22 mouse cellular contexts compared by ENCODE assay signal in the genomic region with DNA sequence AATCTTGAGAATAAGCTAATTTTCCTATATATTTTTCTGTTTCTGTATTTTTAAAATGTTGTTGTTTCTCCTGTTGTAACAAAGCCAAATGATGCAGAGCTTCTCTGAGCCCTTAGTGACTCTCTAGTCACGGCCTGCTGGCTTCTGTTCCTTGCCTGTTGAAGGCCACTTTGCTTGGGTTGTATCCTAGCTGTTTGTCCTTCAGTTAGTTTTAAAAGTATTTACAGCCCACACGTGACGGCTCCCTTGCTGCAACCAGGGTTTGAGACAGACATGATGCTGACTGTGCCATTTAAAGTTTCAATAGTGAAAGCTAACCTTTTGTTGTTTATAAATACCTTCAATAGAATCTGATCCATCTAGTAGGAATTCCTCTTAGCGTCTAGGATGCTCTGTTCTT.
A peak's percentile ranks its signal among the peaks of the same experiment; 100 is the strongest.
DNase-seq lines count a peak whose midpoint lies in the region; ATAC-seq lines count a peak whose summit lies in the region.
"Had no signal": no experiment of that assay in that cellular context is flagged by ENCODE, and none has a peak within 500 bp of the region (broad histone marks: within the 10 kb centered on the region; RNA-seq: fewer than 3 reads in every experiment).

No protein-coding gene starts in this region.

- H3K4me3 ChIP-seq in heart, embryonic 16.5 days (ENCODE audit: low read length): no peak overlapping the region
- H3K4me3 ChIP-seq: forebrain, embryonic 10.5 days; forebrain, embryonic 13.5 days; heart, embryonic 10.5 days; heart, embryonic 13.5 days; hindbrain, embryonic 12.5 days; hindbrain, embryonic 15.5 days had no signal

- no peak for DNase-seq in heart, adult 9 months (ENCODE audit: low spot score in 2 of 2)
- DNase-seq in adrenal gland, adult 8-10 months: peak; percentile 37
- DNase-seq in adrenal gland, postnatal 10 days: peak; percentile 29
- DNase-seq in adrenal gland, postnatal 36 days: peak; percentile 40 to 56
- DNase-seq in cerebellum, adult 8-10 months: no peak
- no peak for DNase-seq in cerebellum, adult 9-10 months
- no peak for DNase-seq in ovary, adult 18-20 months (ENCODE audit: low spot score)
- DNase-seq: cerebellum, adult 11 months; cerebellum, adult 2 months; cerebellum, postnatal 14 days; gastrocnemius, postnatal 14 days; heart, adult 18-20 months had no signal

- 0 out of 2 replicates have a peak overlapping the region, but pooled peaks have one; percentile 45 for H3K27ac ChIP-seq in heart, embryonic 16.5 days (ENCODE audit: low read length)
- H3K27ac ChIP-seq: forebrain, embryonic 10.5 days; forebrain, embryonic 13.5 days; heart, embryonic 10.5 days; heart, embryonic 13.5 days; hindbrain, embryonic 12.5 days; hindbrain, embryonic 15.5 days had no signal

- H3K4me1 ChIP-seq in heart, embryonic 16.5 days (ENCODE audit: control insufficient read depth, insufficient read depth, low read length): peaks cover 18% of the 10 kb centered on the region

- ATAC-seq in heart, embryonic 16.5 days (replicated peaks; ENCODE audit: extremely low read depth, insufficient read depth, low FRiP score): no peak
- ATAC-seq: CD4-positive, CD25-positive, alpha-beta regulatory T cell, adult 4 months; forebrain, embryonic 13.5 days; forebrain, embryonic 16.5 days; intestine, postnatal 0 days had no signal

- no peaks in the 10 kb centered on the region for H3K27me3 ChIP-seq in heart, embryonic 16.5 days (ENCODE audit: control insufficient read depth, insufficient read depth, low read length)
- H3K27me3 ChIP-seq: forebrain, embryonic 13.5 days; heart, embryonic 13.5 days; hindbrain, embryonic 12.5 days; hindbrain, embryonic 15.5 days had no signal

- no peaks in the 10 kb centered on the region for H3K36me3 ChIP-seq in heart, embryonic 16.5 days (ENCODE audit: control insufficient read depth, insufficient read depth)
- H3K36me3 ChIP-seq: forebrain, embryonic 10.5 days; heart, embryonic 10.5 days; heart, embryonic 13.5 days; hindbrain, embryonic 12.5 days; hindbrain, embryonic 15.5 days had no signal

- H3K9ac ChIP-seq in heart, embryonic 16.5 days (ENCODE audit: low read length): no peak overlapping the region
- H3K9ac ChIP-seq: forebrain, embryonic 13.5 days; heart, embryonic 13.5 days; hindbrain, embryonic 12.5 days; hindbrain, embryonic 15.5 days had no signal

- H3K4me2 ChIP-seq in heart, embryonic 16.5 days (ENCODE audit: low read depth, low read length): no peak overlapping the region
- H3K4me2 ChIP-seq: forebrain, embryonic 13.5 days; heart, embryonic 13.5 days; hindbrain, embryonic 12.5 days; hindbrain, embryonic 15.5 days had no signal

- no peaks in the 10 kb centered on the region for H3K9me3 ChIP-seq in heart, embryonic 16.5 days (replicated peaks; ENCODE audit: control insufficient read depth, low read length)
- H3K9me3 ChIP-seq: forebrain, embryonic 10.5 days; forebrain, embryonic 13.5 days; heart, embryonic 10.5 days; heart, embryonic 13.5 days; hindbrain, embryonic 12.5 days; hindbrain, embryonic 15.5 days had no signal

- 50% methylated on average over 4 of the region's 4 CpGs for WGBS in heart, embryonic 16.5 days

Comparison
In these comparisons a context has a peak if more than half of its experiments do, and no peak if none do; other contexts are left out.
1. DNase-seq: peak in adrenal gland, adult 8-10 months (single experiment), adrenal gland, postnatal 10 days (single experiment) and adrenal gland, postnatal 36 days (2 of 2); none in heart, adult 9 months (0 of 2), cerebellum, adult 8-10 months (single experiment), cerebellum, adult 9-10 months (single experiment) and ovary, adult 18-20 months (single experiment).